Mouse (Mus musculus) CH12.LX (cell line): ENCODE results near the gene Peli3. TPM values are rescaled to one million over a fixed set of nuclear protein-coding genes. Genes with fewer than 3 reads are reported as not detected.

Experiments
- DNase-seq: peaks from one replicate; pipeline ENCODE4 v3.0.0-alpha.2; 2013; ENCODE audit errors: extremely low read depth
- H3K27ac ChIP-seq: 2 replicates; pipeline ENCODE4 v1.5.1; 2012; ENCODE audit warnings: low read depth, mild to moderate bottlenecking, control low read depth, moderate library complexity; ENCODE audit not compliant: insufficient read depth
- H3K27me3 ChIP-seq: replicated peaks from 2 replicates; pipeline ENCODE3; 2012; ENCODE audit warnings: inconsistent platforms
- H3K36me3 ChIP-seq, 2 experiments: replicated peaks in 1 of 2; 2 replicates each; pipeline versions ENCODE3 to v1.6.1; 2012; ENCODE audit warnings: inconsistent platforms in 1 of 2, low read length in 1 of 2, mild to moderate bottlenecking in 1 of 2, mixed read lengths in 1 of 2, moderate library complexity in 1 of 2; ENCODE audit not compliant: control insufficient read depth in 1 of 2, insufficient read depth in 1 of 2
- H3K4me1 ChIP-seq, 2 experiments: 2 replicates each; pipeline ENCODE4 v1.6.1; 2012; ENCODE audit warnings: inconsistent platforms in 1 of 2, moderate library complexity in 1 of 2; ENCODE audit not compliant: insufficient read depth in 2 of 2, control insufficient read depth in 1 of 2
- H3K4me2 ChIP-seq: 2 replicates; pipeline ENCODE4 v1.6.1; 2012; ENCODE audit warnings: low read depth, mild to moderate bottlenecking, control low read depth; ENCODE audit not compliant: poor library complexity, insufficient read depth, severe bottlenecking
- H3K4me3 ChIP-seq, 3 experiments: fragments of 150-350 bp in 1 of 3; sonication (generic) in 1 of 3; replicated peaks in 1 of 3; 2 replicates each; pipeline versions ENCODE3 to v1.5.1; 2011 to 2012; ENCODE audit warnings: low read depth in 2 of 3, low read length in 2 of 3, mild to moderate bottlenecking in 2 of 3, moderate library complexity in 2 of 3, control low read depth in 1 of 3, improper control_type of control experiment in 1 of 3, inconsistent platforms in 1 of 3, mixed read lengths in 1 of 3; ENCODE audit not compliant: poor library complexity in 1 of 3
- H3K79me2 ChIP-seq: replicated peaks from 2 replicates; pipeline ENCODE4 v1.6.1; 2012; ENCODE audit warnings: mild to moderate bottlenecking, moderate library complexity; ENCODE audit not compliant: control insufficient read depth, poor library complexity, insufficient read depth, severe bottlenecking; ENCODE audit errors: extremely low read depth
- H3K9ac ChIP-seq: 2 replicates; pipeline ENCODE4 v1.6.1; 2012; ENCODE audit warnings: low read depth, mild to moderate bottlenecking, control low read depth, moderate library complexity; ENCODE audit not compliant: insufficient read depth
- H3K9me3 ChIP-seq: replicated peaks from 2 replicates; pipeline ENCODE3; 2012; ENCODE audit warnings: low read length, inconsistent platforms, mixed read lengths
- BHLHE40 ChIP-seq: IDR thresholded peaks from 2 replicates; pipeline ENCODE4 v1.6.1; 2011; ENCODE audit warnings: mild to moderate bottlenecking, low read depth, low read length, improper control_type of control experiment
- CHD1 ChIP-seq: IDR thresholded peaks from 2 replicates; pipeline ENCODE4 v1.6.1; 2012; ENCODE audit warnings: low read depth, low read length, improper control_type of control experiment, inconsistent platforms
- CHD2 ChIP-seq: IDR thresholded peaks from 2 replicates; pipeline ENCODE4 v1.6.1; 2011; ENCODE audit warnings: low read length, improper control_type of control experiment
- CTCF ChIP-seq, 2 experiments: IDR thresholded peaks in 1 of 2; conservative IDR thresholded peaks in 1 of 2; 2 replicates each; pipeline ENCODE4 v1.5.1; 2011 to 2012; ENCODE audit warnings: low read depth in 2 of 2, low read length in 2 of 2, improper control_type of control experiment in 1 of 2, inconsistent platforms in 1 of 2, mild to moderate bottlenecking in 1 of 2, moderate library complexity in 1 of 2
- E2F4 ChIP-seq: IDR thresholded peaks from 2 replicates; pipeline ENCODE4 v1.6.1; 2011; ENCODE audit warnings: low read depth, low read length, improper control_type of control experiment; ENCODE audit not compliant: insufficient replicate concordance
- ELF1 ChIP-seq: IDR thresholded peaks from 2 replicates; pipeline ENCODE4 v1.6.1; 2014; ENCODE audit warnings: low read depth, mild to moderate bottlenecking, inconsistent platforms, low read length, improper control_type of control experiment
- EP300 ChIP-seq: IDR thresholded peaks from 2 replicates; pipeline ENCODE4 v1.6.1; 2011; ENCODE audit warnings: low read length, improper control_type of control experiment
- ETS1 ChIP-seq: conservative IDR thresholded peaks from 2 replicates; pipeline ENCODE4 v1.6.1; 2012; ENCODE audit warnings: low read depth, mild to moderate bottlenecking, inconsistent platforms, low read length, improper control_type of control experiment, moderate library complexity
- GABPA ChIP-seq: IDR thresholded peaks from 2 replicates; pipeline ENCODE4 v1.6.1; 2012; ENCODE audit warnings: low read depth, low read length, improper control_type of control experiment, inconsistent platforms; ENCODE audit not compliant: insufficient replicate concordance
- HCFC1 ChIP-seq: IDR thresholded peaks from 2 replicates; pipeline ENCODE4 v1.6.1; 2012; ENCODE audit warnings: low read depth, mild to moderate bottlenecking, inconsistent platforms, low read length, improper control_type of control experiment
- IRF4 ChIP-seq: IDR thresholded peaks from 2 replicates; pipeline ENCODE4 v1.6.1; 2014; ENCODE audit warnings: low read depth, mild to moderate bottlenecking, inconsistent platforms, low read length, improper control_type of control experiment
- JUN ChIP-seq: IDR thresholded peaks from 2 replicates; pipeline ENCODE4 v1.6.1; 2011; ENCODE audit warnings: low read depth, mild to moderate bottlenecking, low read length, improper control_type of control experiment, moderate library complexity; ENCODE audit not compliant: insufficient read depth
- JUND ChIP-seq: conservative IDR thresholded peaks from 2 replicates; pipeline ENCODE4 v1.6.1; 2011; ENCODE audit warnings: low read depth, low read length, improper control_type of control experiment
- KAT2A ChIP-seq: IDR thresholded peaks from 2 replicates; pipeline ENCODE4 v1.6.1; 2012; ENCODE audit warnings: low read length, improper control_type of control experiment, inconsistent platforms; ENCODE audit not compliant: insufficient replicate concordance
- MAFK ChIP-seq: IDR thresholded peaks from 2 replicates; pipeline ENCODE4 v1.6.1; 2011; ENCODE audit warnings: low read length, improper control_type of control experiment; ENCODE audit not compliant: insufficient replicate concordance
- MAX ChIP-seq: IDR thresholded peaks from 2 replicates; pipeline ENCODE4 v1.6.1; 2011; ENCODE audit warnings: low read length, improper control_type of control experiment
- MAZ ChIP-seq: IDR thresholded peaks from 2 replicates; pipeline ENCODE4 v1.6.1; 2012; ENCODE audit warnings: low read depth, mild to moderate bottlenecking, inconsistent platforms, low read length, improper control_type of control experiment, moderate library complexity
- MEF2A ChIP-seq: IDR thresholded peaks from 2 replicates; pipeline ENCODE4 v1.6.1; 2014; ENCODE audit warnings: low read depth, mild to moderate bottlenecking, inconsistent platforms, low read length, improper control_type of control experiment, borderline replicate concordance
- MXI1 ChIP-seq: IDR thresholded peaks from 2 replicates; pipeline ENCODE4 v1.6.1; 2011; ENCODE audit warnings: mild to moderate bottlenecking, low read depth, low read length, improper control_type of control experiment
- MYC ChIP-seq: IDR thresholded peaks from 2 replicates; pipeline ENCODE4 v1.6.1; 2011; ENCODE audit warnings: low read depth, mild to moderate bottlenecking, improper control_type of control experiment, low read length
- NELFE ChIP-seq: IDR thresholded peaks from 2 replicates; pipeline ENCODE4 v1.6.1; 2011; ENCODE audit warnings: low read depth, low read length, improper control_type of control experiment
- NRF1 ChIP-seq: IDR thresholded peaks from 2 replicates; pipeline ENCODE4 v1.6.1; 2014; ENCODE audit warnings: low read depth, mild to moderate bottlenecking, inconsistent platforms, low read length, improper control_type of control experiment, moderate library complexity
- PAX5 ChIP-seq: IDR thresholded peaks from 2 replicates; pipeline ENCODE4 v1.6.1; 2012; ENCODE audit warnings: low read length, inconsistent platforms, mixed read lengths
- POLR2A ChIP-seq: IDR thresholded peaks from 2 replicates; pipeline ENCODE4 v1.6.1; 2011; ENCODE audit warnings: low read depth, mild to moderate bottlenecking, improper control_type of control experiment, low read length
- POLR2AphosphoS2 ChIP-seq: IDR thresholded peaks from 2 replicates; pipeline ENCODE4 v1.6.1; 2011; ENCODE audit warnings: low read depth, low read length, improper control_type of control experiment
- RAD21 ChIP-seq: IDR thresholded peaks from 2 replicates; pipeline ENCODE4 v1.6.1; 2011; ENCODE audit warnings: low read depth, mild to moderate bottlenecking, low read length, improper control_type of control experiment, moderate library complexity
- RCOR1 ChIP-seq: conservative IDR thresholded peaks from 2 replicates; pipeline ENCODE4 v1.6.1; 2012; ENCODE audit warnings: low read depth, mild to moderate bottlenecking, inconsistent platforms, low read length, improper control_type of control experiment
- SIN3A ChIP-seq: IDR thresholded peaks from 2 replicates; pipeline ENCODE4 v1.6.1; 2012; ENCODE audit warnings: low read length, improper control_type of control experiment, inconsistent platforms
- SMC3 ChIP-seq: IDR thresholded peaks from 2 replicates; pipeline ENCODE4 v1.6.1; 2011; ENCODE audit warnings: low read depth, low read length, improper control_type of control experiment
- TBP ChIP-seq: conservative IDR thresholded peaks from 2 replicates; pipeline ENCODE4 v1.6.1; 2011; ENCODE audit warnings: low read depth, low read length, improper control_type of control experiment
- TCF12 ChIP-seq: IDR thresholded peaks from 2 replicates; pipeline ENCODE4 v1.6.1; 2014; ENCODE audit warnings: low read depth, mild to moderate bottlenecking, inconsistent platforms, low read length, improper control_type of control experiment
- UBTF ChIP-seq: IDR thresholded peaks from 2 replicates; pipeline ENCODE4 v1.6.1; 2012; ENCODE audit warnings: low read depth, mild to moderate bottlenecking, inconsistent platforms, low read length, improper control_type of control experiment, moderate library complexity
- USF1 ChIP-seq: IDR thresholded peaks from 2 replicates; pipeline ENCODE4 v1.6.1; 2014; ENCODE audit warnings: low read depth, mild to moderate bottlenecking, inconsistent platforms, low read length, improper control_type of control experiment
- USF2 ChIP-seq: conservative IDR thresholded peaks from 2 replicates; pipeline ENCODE4 v1.6.1; 2011; ENCODE audit warnings: low read depth, low read length, improper control_type of control experiment
- ZC3H11A ChIP-seq: IDR thresholded peaks from 2 replicates; pipeline ENCODE4 v1.6.1; 2012; ENCODE audit warnings: low read depth, mild to moderate bottlenecking, inconsistent platforms, low read length, improper control_type of control experiment
- ZKSCAN1 ChIP-seq: IDR thresholded peaks from 2 replicates; pipeline ENCODE4 v1.6.1; 2012; ENCODE audit warnings: low read depth, inconsistent platforms, low read length, improper control_type of control experiment, borderline replicate concordance
- ZMIZ1 ChIP-seq: IDR thresholded peaks from 2 replicates; pipeline ENCODE4 v1.6.1; 2012; ENCODE audit warnings: low read depth, mild to moderate bottlenecking, inconsistent platforms, low read length, improper control_type of control experiment
- ZNF384 ChIP-seq: IDR thresholded peaks from 2 replicates; pipeline ENCODE4 v1.6.1; 2012; ENCODE audit warnings: low read depth, low read length, improper control_type of control experiment, inconsistent platforms
- dilution Hi-C: fragments of 300-500 bp; cut with MboI; formaldehyde crosslinking; loops from 2 replicates; pipeline ENCODE4 v1.14.3; 2020; ENCODE audit warnings: low sequenced_read_pairs; ENCODE audit not compliant: extremely low pct_unique_long_range_greater_than_20kb, extremely low pct_ligation_motif_present
- in situ Hi-C: fragments of 300-500 bp; cut with MboI; formaldehyde crosslinking; loops from 3 replicates; pipeline ENCODE4 v1.14.3; 2019; ENCODE audit warnings: low sequenced_read_pairs, low pct_ligation_motif_present, low pct_unique_long_range_greater_than_20kb, mixed read lengths
- polyA plus RNA-seq: library from polyadenylated mRNA; unstranded; fragments of >175 nt; gene quantifications from 2 replicates; pipeline ENCODE4 v1.2.1, GENCODE M21; 2012; ENCODE audit warnings: low read depth; ENCODE audit not compliant: insufficient read length
- total RNA-seq, 2 experiments: library from RNA; depleted of rRNA; stranded (reverse); fragments of 300-350 nt in 1 of 2; fragments of >200 nt in 1 of 2; gene quantifications; 2 replicates each; pipeline ENCODE4 v1.2.3; 2012 to 2014

Gene Peli3
- total and polyA plus RNA-seq, 3 experiments, result 0.07 to 0.42 TPM; not detected in 1

- dilution Hi-C loops, result no loop called here
- Histone ChIP-seq H3K27ac (no peak within 1 kb of the TSS), H3K9me3 (peaks cover 2% of the 10 kb centered on the region)
Measured at GRCm38 (mm10) chr19:4927904-4928531, 14.9 kb downstream of the Peli3 start, which contains the start of gene Dpp3. Gene Dpp3, minus strand, starts transcription at chr19:4928287.

GRCm38 (mm10) chr19:4925121-4925860, 17.6 kb downstream of the Peli3 start:
- no peak for DNase-seq
- Histone ChIP-seq H3K4me3 (no peak overlapping the region), H3K4me2 (no peak overlapping the region), H3K9me3 (peaks cover 2% of the 10 kb centered on the region), H3K9ac (no peak overlapping the region), H3K27ac (no peak overlapping the region), H3K4me1 (peaks cover 13 to 35% of the 10 kb centered on the region in 2 experiments), H3K27me3 (no peaks in the 10 kb centered on the region), H3K79me2 (peaks cover 7% of the 10 kb centered on the region), H3K36me3 (peaks cover 53 to 64% of the 10 kb centered on the region in 2 experiments)
- in situ Hi-C loops, result no loop called here
- peak; percentile 43; the same call in 1 of the 2 replicates for TF ChIP-seq ZNF384
- no peak for TF ChIP-seq MAFK
- dilution Hi-C loops, result no loop called here

More at GRCm38 (mm10) chr19:4927904-4928531, 14.9 kb downstream of the Peli3 start, which contains the start of gene Dpp3:
- peak within 1 kb of the TSS; percentile 74 to 98 (median 84) for H3K4me3 ChIP-seq
- TF ChIP-seq ZNF384, result no peak
- no peak for TF ChIP-seq JUN
- TF ChIP-seq JUND, result no peak
- peak; percentile 93 for TF ChIP-seq TBP
- no peak for TF ChIP-seq ZKSCAN1
- 0 out of 2 replicates have a peak, but pooled peaks have one; percentile 16 for TF ChIP-seq BHLHE40
- TF ChIP-seq SIN3A, result peak; percentile 95
- TF ChIP-seq MAFK, result no peak
- peak; percentile 69; the same call in 1 of the 2 replicates for TF ChIP-seq POLR2AphosphoS2
- peak; percentile 47; the same call in 1 of the 2 replicates for TF ChIP-seq MAX
- TF ChIP-seq USF1, result no peak
- TF ChIP-seq GABPA, result no peak
- peak; percentile 75 for TF ChIP-seq ZMIZ1
- TF ChIP-seq E2F4, result no peak
- TF ChIP-seq PAX5, result no peak
- peak; percentile 42; the same call in 1 of the 2 replicates for TF ChIP-seq MAZ
- peak; percentile 80 for TF ChIP-seq CHD2
- no peak for TF ChIP-seq ETS1
- TF ChIP-seq CHD1, result no peak
- TF ChIP-seq NRF1, result peak; percentile 45
- TF ChIP-seq MEF2A, result no peak
- TF ChIP-seq ELF1, result peak; percentile 96
- no peak for TF ChIP-seq EP300
- TF ChIP-seq UBTF, result no peak
- TF ChIP-seq MXI1, result peak; percentile 81
- TF ChIP-seq CTCF (conservative IDR thresholded peaks at IDR 0.05 in 1 of 2, IDR thresholded peaks at IDR 0.05 in 1 of 2; ENCODE audit: low read depth in 2 of 2, low read length in 2 of 2), result no peak
- TF ChIP-seq NELFE, result peak; percentile 78
- no peak for TF ChIP-seq KAT2A
- no peak for TF ChIP-seq RAD21
- no peak; the same call in none of the 2 replicates for TF ChIP-seq MYC
- TF ChIP-seq SMC3, result no peak
- TF ChIP-seq USF2, result no peak
- TF ChIP-seq IRF4, result no peak
- TF ChIP-seq POLR2A, result peak; percentile 92
- no peak for TF ChIP-seq RCOR1
- peak; percentile 81 for TF ChIP-seq TCF12
- TF ChIP-seq HCFC1, result peak; percentile 75
- no peak for TF ChIP-seq ZC3H11A
- TF ChIP-seq, all 38 proteins: peak for 15
- H3K4me1 ChIP-seq, result peaks cover 13 to 35% of the 10 kb centered on the region in 2 experiments
- in situ Hi-C loops, result no loop called here
- peak within 1 kb of the TSS; percentile 61 for H3K9ac ChIP-seq
- peaks cover 26 to 37% of the 10 kb centered on the region in 2 experiments for H3K36me3 ChIP-seq
- H3K79me2 ChIP-seq, result peaks cover 7% of the 10 kb centered on the region
- peak; percentile 98 for DNase-seq
- peak within 1 kb of the TSS; percentile 83 for H3K4me2 ChIP-seq
- peaks cover 12% of the 10 kb centered on the region for H3K27me3 ChIP-seq
